Mouse (Mus musculus) T-cell, adult 2 months (primary cell): Measurements from ENCODE around the gene Six3.

Experiments used
- DNase-seq: peaks from one replicate; pipeline ENCODE4 v3.0.0; 2022; ENCODE audit warnings: low spot score

Six3 gene

DNA sequence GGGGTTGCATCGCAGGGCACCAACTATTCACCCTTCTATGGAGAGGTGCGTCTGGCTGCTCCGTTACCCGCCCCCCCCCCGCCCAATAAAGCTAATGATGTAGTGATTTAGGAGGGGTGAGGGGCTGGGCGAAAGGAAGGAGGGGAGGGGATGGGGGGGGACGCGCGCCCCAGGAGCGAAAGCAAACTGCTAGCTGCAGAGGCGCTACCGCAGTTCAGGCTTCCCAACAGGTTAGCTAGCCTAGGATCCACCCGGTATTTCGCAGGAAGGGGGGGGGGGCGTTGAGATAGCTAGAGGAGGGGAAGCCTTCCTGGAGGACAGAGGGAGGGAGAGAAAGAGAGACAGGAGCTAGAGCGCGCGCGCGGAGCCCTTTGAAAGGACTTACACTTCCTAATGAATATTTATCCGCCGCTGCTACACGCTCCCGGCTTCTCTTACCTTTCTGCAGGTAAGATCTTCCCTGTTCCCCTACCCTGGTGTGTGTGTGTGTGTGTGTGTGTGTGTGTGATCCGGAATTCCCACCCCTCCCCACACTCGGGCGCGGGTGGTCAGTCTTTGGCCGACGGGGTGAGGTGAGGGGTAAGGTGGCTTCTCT lies at the start of gene Six3:
Gene Six3, plus strand, starts transcription at position 343 of the 595 bp plus-strand sequence.
- no peak for DNase-seq

DNA sequence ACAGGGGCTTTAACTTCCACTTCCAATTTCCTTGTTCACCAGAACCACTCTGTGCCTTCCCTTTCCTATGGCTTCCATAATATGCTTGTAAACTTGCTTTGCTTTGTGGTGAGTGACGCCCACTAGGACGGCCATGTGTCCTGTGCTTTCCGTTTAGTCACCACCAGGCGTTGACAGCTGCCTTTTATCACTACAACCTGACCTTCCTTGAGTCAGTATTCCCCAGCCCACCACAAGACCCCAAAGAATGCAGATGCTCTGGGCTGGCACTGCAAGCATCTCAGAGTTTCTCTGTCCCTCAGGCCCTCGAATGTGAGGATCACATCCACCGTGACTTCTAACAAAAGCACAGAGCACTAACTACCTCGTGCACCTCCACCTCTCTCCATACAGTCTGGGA lies 49.3 kb upstream of the Six3 start:
- DNase-seq, result no peak

DNA sequence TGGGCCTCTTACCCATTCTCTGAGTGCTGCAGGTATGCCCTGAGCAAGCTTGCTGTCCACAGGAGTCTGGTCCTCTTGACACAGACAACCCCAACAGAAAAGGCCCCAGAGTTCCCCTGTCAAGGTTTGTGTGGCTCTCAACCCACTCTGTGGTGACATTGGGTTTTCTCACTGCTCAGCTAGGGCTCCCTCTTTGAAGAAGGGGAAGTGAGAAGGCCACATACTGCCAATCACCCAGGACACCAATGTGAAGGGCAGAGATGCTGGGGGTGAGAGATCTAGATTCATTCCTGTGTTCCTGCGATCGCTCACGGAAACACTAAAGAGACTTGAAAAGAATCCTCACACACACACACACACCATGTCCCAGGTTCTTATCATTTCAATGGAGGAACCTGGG lies 39.4 kb upstream of the Six3 start:
- DNase-seq, result no peak

DNA sequence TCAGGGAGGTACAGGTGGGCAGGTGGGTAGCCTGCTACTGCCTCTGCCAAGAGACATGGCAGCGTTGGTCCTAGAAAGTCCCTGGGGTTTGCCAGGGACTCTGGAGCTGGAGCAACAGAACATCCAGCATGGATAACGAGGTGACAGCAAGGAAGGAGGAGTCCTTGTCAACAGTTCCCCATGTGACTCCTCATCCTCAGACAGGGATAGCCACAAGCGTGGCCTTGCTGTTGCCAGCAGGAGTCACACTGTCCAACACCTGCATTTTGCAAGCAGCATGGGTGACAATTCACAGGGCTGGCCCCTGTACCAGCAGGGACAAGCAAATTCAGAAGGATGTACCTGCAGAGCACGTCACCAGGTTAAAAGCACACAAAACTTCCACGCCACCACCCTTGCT lies 35.1 kb upstream of the Six3 start:
- DNase-seq, result no peak

DNA sequence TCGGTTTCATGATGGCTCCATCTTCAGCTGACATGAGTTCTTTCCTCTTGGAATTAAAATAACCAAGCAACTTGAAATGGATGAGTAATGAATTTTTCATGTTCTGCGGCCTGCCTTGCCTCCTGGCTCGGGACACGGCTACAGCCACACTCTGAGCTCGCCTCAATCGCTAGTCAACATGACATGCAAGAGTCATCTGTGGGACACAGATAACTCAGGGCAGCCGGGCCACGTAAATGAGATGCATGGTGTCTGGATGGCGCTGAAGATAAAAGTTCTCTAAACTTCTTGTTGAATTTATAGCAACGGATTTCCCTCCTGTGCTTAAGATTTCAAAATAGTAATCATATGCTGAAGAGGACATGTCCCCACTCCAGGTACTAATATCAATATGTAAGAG lies 34.1 kb upstream of the Six3 start:
- DNase-seq, result no peak

DNA sequence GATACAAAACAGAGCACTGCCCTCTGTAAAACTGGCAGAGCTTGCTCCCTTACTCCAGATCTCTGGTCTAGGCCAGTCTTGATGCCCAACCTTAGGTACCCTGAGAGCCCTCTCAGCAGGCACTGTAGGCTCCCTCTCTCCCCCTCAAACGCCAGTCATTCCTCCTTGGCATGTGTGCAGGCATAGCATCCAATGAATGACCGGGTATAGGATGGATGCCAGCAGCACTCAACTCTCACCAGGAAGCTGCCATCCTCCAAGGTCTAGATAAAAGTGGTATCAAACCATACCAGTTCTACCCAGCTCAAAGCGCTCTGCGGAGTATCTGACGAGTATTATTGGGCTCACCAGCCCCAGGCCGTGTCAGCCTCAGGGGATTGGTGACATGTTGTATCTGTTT lies 33.2 kb upstream of the Six3 start:
- no peak for DNase-seq

DNA sequence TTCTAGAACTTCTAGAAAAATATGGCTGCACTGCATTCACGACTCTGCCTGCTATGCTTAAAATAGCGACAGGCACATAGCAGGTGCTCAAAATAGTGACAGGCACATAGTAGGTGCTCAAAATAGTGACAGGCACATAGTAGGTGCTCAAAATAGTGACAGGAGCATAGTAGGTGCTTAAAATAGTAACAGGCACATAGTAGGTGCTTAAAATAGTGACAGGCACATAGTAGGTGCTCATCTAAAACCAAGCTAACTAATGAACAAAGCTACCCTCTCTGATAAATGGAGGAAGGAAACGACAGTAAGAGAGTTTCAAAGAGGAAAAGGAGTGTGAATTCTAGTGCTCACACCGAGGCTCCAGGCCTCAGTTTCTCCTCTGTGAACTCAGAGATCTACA lies 29.2 kb upstream of the Six3 start:
- no peak for DNase-seq

DNA sequence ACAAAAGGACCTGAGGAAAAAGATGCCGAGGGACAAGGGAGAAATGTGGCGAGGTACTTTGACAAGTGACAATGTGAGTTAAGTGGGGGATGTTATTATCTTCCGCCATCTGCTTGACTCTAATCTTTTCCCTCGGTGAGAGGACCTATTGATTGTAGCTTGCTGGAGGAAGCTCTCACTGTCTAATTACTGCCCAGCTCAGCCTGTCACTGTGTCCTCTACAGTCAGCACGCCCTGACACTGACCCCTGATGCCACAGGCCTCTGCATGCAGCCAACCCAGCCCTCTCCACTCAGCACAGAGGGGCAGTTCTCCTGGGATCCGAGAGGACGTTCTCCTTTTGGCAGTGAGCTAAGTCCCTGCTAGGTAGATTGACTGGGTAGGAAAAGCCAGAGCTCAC lies 28.8 kb upstream of the Six3 start:
- no peak for DNase-seq

DNA sequence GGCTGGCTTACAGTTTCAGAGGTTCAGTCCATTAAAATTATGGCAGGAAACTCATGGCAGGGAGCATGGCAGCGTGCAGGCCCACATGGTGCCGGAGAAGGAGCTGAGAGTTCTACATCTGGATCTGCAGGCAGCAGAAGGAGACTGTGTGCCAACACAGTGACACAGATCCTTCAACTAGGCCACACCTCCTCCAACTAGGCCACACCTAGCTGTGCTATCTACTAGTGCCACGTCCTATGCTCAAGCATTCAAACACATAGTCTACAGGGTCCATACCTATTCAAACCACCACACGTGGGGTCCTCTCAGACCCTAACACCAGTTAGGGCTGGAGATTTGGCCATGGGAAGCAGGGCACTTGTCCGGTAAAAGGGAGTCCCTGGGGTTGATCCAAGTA lies 27.6 kb upstream of the Six3 start:
- DNase-seq, result no peak

DNA sequence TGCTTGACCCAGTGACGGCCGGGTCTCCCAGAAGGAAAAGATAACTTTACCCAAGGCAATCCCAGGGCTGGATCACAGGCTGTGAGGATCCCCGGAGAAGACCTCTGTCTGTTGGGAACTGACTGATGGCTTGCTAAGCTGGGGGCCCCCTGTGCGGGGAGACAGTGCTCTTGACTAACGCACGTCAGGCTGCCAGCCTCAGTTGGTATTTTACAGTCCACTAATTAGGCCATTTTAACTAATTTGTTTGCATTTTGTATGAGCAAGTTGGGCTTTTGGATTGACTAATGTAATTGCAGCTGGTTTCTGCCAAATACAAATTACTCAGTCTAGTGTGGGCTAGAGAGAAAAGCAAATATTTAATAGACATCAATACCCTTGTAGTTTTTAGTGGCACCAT lies 21.4 kb upstream of the Six3 start:
- no peak for DNase-seq

DNA sequence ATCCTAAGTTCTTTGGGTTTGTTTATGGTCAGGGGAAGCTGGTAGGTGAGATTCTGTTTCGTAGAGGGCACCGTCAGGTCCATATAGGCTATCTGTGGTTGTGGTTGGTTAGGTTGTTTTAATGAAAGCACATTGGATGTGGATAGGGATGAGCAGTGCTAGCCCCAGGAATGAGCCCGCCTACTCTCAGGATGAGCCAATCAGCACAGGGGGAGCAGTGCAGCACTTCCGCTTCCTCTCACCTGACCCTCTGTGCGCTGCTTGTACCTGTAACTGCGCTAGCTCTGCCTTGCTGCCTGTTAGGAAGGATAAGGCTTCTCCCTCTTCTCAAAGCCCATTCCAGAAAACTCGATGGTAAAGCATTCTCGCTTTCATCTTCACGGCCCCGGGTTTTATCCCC lies 17.6 kb upstream of the Six3 start:
- no peak for DNase-seq

DNA sequence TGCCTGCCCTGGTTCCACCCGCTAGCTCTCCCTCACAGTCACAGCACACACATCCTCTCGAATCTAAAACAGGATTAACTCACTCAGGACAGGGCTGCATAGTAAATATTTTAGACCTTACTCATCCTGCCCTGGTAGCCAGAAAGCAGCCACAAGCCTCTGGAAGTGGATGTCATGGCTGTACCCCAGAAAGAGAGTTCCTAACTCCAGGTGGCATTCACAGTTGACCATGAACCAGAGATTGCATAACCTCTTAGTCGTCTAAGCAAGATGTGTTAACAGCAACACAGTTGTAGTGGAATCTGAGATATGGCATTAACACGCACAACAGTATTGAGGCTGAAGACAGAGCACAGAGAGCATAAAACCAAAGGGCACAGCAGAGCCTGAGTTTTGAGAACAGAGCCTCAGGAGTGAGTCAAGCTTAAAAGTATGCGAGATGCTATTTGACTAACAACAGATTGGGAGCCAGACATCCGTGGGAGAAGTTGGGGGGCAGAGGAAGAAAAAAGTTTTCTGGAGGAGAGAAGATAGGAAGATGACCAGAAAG lies 17.0 kb upstream of the Six3 start:
- no peak for DNase-seq

DNA sequence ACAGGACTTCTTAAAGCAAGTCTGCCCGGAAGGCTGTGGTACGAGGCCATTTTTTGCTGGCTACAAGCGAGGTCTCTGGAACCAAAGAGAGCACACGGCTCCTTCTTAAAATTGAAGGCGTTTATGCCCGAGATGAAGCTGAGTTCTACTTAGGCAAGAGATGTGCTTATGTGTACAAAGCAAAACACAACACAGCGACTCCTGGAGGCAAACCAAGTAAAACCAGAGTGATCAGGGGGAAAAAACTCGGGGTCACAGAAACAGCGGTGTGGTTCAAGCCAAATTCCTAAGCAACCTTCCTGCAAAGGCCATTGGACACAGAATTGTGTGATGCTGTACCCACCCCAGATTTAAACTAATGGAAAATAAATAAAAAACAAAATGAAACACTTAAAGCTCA lies 13.9 kb upstream of the Six3 start:
- no peak for DNase-seq

DNA sequence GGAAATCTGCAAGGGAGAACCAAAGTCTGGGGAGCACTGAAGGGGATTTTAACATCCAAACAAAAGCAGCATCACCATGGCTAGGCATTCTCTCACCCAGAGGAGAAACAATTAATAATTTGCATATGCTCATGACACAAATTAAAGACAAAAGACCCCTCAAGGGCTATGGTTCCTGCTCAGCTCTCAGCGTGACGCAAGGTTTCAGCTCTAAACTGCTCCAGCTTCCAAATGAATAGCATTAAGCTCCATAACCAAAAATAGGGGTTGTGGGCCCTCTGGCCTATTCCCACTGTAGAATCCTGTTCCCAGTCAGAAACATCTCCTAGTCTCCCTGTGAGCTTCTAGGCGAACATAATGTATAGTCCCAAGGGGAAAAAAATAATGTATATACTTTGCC lies 6.9 kb upstream of the Six3 start:
- no peak for DNase-seq

DNA sequence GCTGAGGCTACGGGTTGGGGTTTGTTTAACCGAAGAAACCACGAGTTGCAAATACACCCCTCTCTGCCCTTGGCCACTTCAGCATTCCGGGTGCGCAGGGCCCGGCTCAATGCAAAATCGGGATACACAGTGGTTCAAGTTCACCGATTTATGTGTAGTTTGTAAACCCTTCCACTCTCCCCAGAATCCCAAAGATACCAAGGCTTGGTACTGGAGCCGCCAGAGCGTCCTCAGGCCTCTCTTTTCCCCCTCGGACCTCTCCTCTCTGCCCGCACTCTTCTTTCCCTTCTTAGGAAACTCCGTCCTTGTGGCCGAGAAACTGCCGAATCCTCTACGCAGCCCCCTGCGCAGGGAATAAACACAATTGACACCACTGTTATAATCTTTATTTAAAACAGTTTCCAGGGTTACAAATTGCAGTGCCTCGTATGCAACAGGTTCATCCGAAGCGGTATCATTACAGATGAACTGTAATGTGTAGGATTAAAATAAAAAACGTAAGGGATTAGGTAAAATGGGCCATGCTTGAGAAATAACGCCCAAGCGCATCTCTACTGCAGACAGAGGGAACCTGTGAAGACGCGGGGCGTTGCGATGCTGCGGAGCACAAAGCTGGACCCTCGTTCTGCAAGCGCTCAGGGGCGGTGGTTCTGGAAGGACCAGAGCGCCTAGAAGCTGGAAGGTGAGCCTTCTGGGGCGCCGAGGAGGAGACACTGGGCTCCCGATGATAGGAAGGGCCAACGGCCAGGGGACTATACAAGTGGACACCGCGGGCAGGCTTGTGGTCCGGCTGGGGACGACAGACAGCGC lies 5.6 kb upstream of the Six3 start:
- DNase-seq, result no peak

DNA sequence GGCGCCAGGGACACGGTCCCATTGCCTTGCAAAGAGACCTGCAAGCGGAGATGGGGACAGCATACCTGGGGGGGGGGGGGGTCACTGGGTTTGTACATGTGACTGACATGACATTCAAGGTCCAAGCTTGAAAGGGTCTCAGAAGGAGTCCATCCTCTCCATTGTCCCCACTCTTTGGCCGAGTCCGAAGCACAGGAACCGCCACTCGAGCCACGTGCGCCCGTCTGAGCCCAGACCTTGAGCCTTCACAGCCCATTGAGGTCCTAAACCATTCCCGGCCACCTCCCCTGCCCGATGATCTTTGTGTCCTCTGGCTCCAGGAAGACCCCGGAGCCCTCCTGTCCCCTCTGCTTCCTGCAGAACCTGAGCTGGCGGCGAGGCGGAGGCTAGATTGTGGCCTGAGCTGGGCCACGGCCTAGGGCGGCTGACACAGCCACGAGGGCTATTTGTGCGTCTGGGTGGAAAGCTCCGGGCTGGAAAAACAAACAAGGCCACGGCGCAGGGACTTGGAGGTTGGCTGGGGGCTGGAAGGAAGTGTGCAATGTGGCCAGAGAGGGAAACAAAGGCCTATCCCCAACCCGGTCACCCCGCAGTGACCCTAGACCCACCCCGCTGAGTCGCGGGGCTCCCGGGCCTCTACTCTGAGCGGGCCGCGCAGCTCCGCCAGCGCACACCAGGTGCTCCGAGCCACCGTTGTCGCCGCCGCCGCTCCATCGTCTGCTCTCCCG lies 4.9 kb upstream of the Six3 start:
- DNase-seq, result no peak

DNA sequence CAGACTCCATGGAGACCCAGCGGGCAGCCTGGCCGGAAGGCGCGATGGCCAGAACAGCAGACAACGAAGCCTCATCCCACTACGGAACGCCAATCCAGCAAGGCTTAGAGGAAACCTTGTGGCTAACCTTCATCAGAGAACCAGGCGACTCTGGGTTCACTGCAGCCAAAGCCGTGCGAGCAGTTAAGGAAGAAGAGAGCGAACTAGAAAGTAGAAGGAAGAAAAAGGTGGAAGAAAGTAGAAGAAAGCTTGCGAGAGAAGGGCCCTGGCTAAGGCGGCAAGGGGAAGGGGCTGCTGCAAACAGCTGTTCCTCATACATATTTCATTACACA lies 4.3 kb upstream of the Six3 start:
- no peak for DNase-seq

DNA sequence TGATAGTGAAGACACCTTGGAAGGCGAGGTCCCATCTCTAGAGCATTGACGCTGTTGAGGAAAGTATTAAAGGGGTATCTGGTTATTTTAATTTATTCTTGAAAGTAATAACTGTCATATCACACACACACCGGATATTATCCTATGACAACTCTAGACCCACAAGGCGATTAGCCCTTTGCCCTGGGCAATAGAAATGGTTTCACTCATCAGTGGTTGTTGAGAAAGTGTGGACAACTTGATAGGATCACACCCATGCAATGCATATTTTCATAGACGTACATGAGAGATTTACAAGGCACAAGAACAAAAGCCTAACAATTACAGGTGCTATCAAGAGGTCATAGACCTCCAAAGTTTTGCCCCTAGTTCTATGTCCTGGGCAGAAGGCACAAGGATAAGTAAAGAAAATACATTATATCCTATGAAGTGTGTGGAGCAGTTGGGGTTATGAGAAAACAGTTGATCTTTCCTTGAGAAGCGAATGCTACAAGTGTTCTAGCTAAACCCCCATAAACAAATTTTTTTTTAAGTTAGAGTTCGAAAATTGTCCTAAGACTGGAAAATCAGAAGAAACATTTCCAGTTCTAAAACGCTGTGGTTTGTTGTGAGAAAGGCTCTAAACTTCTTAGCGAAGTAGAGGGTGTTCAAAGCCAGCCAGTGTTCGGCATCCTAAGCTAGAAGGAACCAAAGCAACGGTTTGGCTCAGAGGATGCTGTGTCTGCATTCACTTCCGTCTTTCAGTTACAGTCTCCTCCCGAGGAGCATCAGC lies 3.6 kb upstream of the Six3 start:
- DNase-seq, result no peak

DNA sequence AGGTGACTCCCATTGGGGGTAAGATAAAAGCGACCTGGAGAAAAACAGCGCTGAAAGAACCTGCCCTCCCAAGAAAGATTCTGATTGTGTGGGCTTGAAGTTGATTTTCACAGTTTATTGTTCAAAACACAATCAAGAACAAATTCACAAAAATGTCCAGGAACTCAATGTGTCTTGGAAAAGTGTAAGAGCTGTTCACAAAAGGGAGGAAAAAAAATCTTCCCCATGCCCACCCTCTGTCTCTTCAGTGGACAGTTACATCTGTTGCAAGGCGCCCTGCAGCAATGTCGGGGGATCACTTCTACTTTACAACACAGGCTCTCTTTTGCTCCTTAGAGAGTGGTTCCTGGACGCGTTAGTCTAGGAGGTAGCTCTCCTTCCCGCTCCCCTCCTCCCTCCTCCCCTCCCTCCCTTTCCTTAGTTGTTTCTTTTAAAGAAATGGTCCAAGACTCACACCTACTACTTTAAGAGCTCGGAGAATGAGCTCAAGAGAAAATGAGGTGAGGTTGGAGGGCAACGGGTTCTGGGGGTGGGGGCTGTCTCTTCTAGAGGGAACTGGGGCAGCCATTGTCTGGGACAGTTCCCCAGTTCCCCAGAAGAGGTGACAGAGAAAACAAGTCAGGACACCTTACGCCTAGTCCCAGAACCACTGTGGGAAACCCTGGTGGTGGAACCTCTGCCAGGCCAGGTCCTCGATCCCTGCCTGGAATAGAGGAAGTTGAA lies 2.9 kb upstream of the Six3 start:
- no peak for DNase-seq

DNA sequence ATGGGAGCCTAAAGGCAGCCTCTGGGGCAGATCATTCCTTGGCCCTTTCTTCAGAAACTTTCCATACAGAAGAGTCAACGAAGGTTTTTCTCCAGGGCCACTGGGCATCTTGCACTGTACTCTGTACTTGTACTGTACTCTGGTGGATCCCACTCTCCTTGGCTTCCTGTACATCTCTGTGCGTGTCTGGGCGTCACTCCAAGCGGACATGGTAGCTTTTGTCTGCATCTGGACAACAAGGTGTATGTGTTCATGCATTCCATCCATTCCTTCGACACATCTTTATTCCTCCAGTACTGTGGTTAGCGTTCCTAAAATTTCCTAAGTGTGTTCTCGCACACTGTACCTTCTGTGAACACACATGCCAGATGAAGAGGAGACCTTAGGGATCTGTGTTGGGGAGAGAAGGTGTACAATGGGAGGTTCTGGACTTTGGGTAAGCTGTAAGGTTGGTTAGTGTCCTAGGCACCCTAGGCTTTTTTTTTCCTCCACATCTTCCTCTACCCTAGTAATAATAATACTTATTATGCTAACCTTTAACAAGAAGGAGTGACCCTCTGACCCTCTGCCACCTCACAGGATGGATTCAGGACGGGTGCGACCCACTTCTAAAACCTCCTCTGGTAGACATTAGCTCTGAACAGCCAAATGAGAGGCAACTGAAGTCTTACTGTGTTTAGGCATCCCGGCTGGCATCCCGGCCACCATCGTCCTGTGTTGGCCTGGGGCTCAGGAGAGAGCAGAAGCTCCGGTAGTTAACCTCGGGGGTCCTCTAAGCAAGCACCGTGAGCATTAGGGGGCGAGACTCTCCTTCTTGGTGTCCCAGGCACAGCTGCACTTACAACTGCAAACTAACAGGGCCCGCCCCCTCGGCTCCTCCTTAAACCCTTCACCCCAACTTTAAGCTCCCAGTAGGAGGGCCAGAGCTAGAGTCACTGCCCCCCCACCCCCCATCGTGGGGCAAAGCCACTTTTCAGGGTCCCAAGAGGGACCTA lies 1.6 kb upstream of the Six3 start:
- no peak for DNase-seq
